Mouse (Mus musculus): Measurements from ENCODE around the gene Rhbdd3. TPM values are rescaled to one million over a fixed set of nuclear protein-coding genes. Genes with fewer than 3 reads are reported as not detected.
"Not testable (repeated sequence)": the region's sequence is repeated elsewhere in the genome, so short reads cannot be mapped to it uniquely, and the experiment has no call there.

Gene Rhbdd3
- total and polyA plus RNA-seq, 2 experiments from 2014 or later, result 50.4 to 67.1 TPM

DNA sequence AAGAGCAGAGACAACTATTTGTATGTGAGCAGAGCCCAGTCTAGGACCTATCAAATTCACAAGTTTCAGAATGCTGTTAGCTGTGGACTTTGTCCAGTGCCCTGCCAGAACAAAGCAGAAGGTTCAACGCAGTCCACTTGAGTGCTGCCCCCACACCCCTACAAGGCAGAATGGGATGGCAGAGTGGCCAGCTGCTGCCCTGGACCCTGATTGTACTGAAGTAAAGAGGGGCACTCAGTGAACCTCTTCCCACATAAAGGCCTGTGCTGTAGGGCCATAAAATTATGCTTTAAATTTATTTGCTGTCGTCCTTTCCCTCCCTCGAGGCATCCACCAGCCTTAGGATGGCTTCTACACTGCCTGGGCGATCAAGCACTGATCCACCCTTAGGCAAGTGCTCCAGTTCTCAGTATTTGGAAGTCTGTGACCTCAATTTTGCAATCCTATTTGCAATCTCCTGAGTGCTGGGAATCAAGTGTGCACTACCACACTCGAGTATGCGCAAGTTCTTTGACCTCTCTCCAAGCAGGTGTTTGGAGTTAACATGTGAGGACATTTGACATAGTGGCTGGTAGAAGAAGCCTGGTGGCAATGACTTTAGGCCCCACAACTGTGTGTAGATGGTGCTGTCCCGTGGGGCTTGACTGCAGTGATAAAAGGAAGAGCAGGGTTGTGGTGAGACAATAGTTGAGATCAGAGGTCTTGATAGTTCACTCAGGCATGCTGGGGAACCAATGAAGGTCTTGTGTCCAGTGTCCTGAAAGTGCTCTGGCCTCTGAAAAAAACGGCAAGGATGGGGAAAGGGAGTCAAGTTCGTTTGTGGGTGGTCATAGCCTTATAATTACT lies 30.4 kb upstream of the Rhbdd3 start:
- DNase-seq (ENCODE audit: low spot score) (no peak), ATAC-seq (ENCODE audit: low FRiP score) (no peak)
- 84% methylated on average over 9 of the region's 9 CpGs for WGBS
- peaks cover 41% of the 10 kb centered on the region for H3K36me3 ChIP-seq (ENCODE audit: insufficient read depth, low read length)
- no peak overlapping the region for H3K27ac ChIP-seq (ENCODE audit: low read depth, low read length)
- H3K4me2 ChIP-seq (ENCODE audit: low read depth, low read length, poor library complexity, severe bottlenecking), result no peak overlapping the region
- H3K27me3 ChIP-seq (ENCODE audit: insufficient read depth, low read length), result 0 out of 2 replicates have a peak, but pooled peaks cover under 1% of the 10 kb centered on the region
- TF ChIP-seq CTCF (IDR thresholded peaks at IDR 0.05), result no peak
- no peak overlapping the region for H3K4me3 ChIP-seq (ENCODE audit: low read depth, low read length)
- no peak overlapping the region for H3K9ac ChIP-seq (replicated peaks; ENCODE audit: low read length, poor library complexity, severe bottlenecking)
- peaks cover 11% of the 10 kb centered on the region; the same call in 1 of the 2 replicates for H3K4me1 ChIP-seq (ENCODE audit: insufficient read depth, low read length)
- no peaks in the 10 kb centered on the region for H3K9me3 ChIP-seq (ENCODE audit: low read length)

- Histone ChIP-seq H3K4me2 (ENCODE audit: low read depth, low read length, poor library complexity, severe bottlenecking) (no peak overlapping the region), H3K36me3 (ENCODE audit: insufficient read depth, low read length) (peaks cover 51% of the 10 kb centered on the region), H3K27ac (ENCODE audit: low read depth, low read length) (no peak overlapping the region), H3K4me3 (ENCODE audit: low read depth, low read length) (no peak overlapping the region), H3K9ac (replicated peaks; ENCODE audit: low read length, poor library complexity, severe bottlenecking) (no peak overlapping the region), H3K27me3 (ENCODE audit: insufficient read depth, low read length) (no peaks in the 10 kb centered on the region), H3K4me1 (ENCODE audit: insufficient read depth, low read length) (no peaks in the 10 kb centered on the region), H3K9me3 (ENCODE audit: low read length) (no peaks in the 10 kb centered on the region)
- DNase-seq (ENCODE audit: low spot score) (peak; percentile 47), ATAC-seq (ENCODE audit: low FRiP score) (no peak)
- peak; percentile 74 for TF ChIP-seq CTCF (IDR thresholded peaks at IDR 0.05)
- 74% methylated on average over 4 of the region's 4 CpGs for WGBS
Observed at GRCm38 (mm10) chr11:5074882-5075281, 23.8 kb upstream of the Rhbdd3 start.

- Histone ChIP-seq H3K9me3 (ENCODE audit: low read length) (no peaks in the 10 kb centered on the region), H3K4me3 (ENCODE audit: low read depth, low read length) (no peak overlapping the region), H3K4me1 (ENCODE audit: insufficient read depth, low read length) (no peaks in the 10 kb centered on the region), H3K36me3 (ENCODE audit: insufficient read depth, low read length) (peaks cover 52% of the 10 kb centered on the region), H3K4me2 (ENCODE audit: low read depth, low read length, poor library complexity, severe bottlenecking) (no peak overlapping the region), H3K27me3 (ENCODE audit: insufficient read depth, low read length) (no peaks in the 10 kb centered on the region), H3K27ac (ENCODE audit: low read depth, low read length) (no peak overlapping the region), H3K9ac (replicated peaks; ENCODE audit: low read length, poor library complexity, severe bottlenecking) (no peak overlapping the region)
- ATAC-seq (ENCODE audit: low FRiP score) (no peak), DNase-seq (ENCODE audit: low spot score) (no peak)
- peak; percentile 34 for TF ChIP-seq CTCF (IDR thresholded peaks at IDR 0.05)
Observed at GRCm38 (mm10) chr11:5075760-5076159, 23.0 kb upstream of the Rhbdd3 start.

- H3K4me2 ChIP-seq (ENCODE audit: low read depth, low read length, poor library complexity, severe bottlenecking); H3K9me3 ChIP-seq (ENCODE audit: low read length); H3K4me1 ChIP-seq (ENCODE audit: insufficient read depth, low read length); H3K4me3 ChIP-seq (ENCODE audit: low read depth, low read length); H3K27ac ChIP-seq (ENCODE audit: low read depth, low read length); H3K9ac ChIP-seq (replicated peaks; ENCODE audit: low read length, poor library complexity, severe bottlenecking); ATAC-seq (ENCODE audit: low FRiP score); H3K27me3 ChIP-seq (ENCODE audit: insufficient read depth, low read length); DNase-seq (ENCODE audit: low spot score): not testable (repeated sequence)
- peaks cover 49% of the 10 kb centered on the region for H3K36me3 ChIP-seq (ENCODE audit: insufficient read depth, low read length)
- 95% methylated on average over 4 of the region's 5 CpGs for WGBS
Observed at GRCm38 (mm10) chr11:5076843-5077242, 21.9 kb upstream of the Rhbdd3 start.

DNA sequence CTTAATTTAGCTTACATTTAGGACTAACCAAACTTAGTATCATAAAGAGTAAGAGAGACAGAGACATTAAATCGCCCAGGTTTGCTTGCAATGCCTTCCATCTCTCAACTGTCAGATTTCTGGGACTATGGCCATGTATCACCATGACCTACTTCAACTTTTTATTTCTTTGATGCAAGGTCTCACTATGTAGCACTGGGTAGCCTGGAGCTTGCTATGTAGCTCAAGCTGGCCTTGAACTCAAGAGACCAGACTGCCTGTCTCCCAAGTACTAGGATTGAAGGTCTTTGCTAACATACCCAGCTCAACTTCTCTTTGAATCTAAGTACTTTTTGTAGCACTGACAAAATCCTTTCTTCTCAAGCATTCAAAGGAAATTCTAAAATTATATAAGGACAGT lies 9.6 kb upstream of the Rhbdd3 start:
- DNase-seq (ENCODE audit: low spot score), result no peak
- no peak for ATAC-seq (ENCODE audit: low FRiP score)
- 96% methylated on average over 1 of the region's 1 CpGs for WGBS
- H3K9ac ChIP-seq (replicated peaks; ENCODE audit: low read length, poor library complexity, severe bottlenecking), result no peak overlapping the region
- no peaks in the 10 kb centered on the region for H3K4me1 ChIP-seq (ENCODE audit: insufficient read depth, low read length)
- no peaks in the 10 kb centered on the region for H3K27me3 ChIP-seq (ENCODE audit: insufficient read depth, low read length)
- no peaks in the 10 kb centered on the region for H3K9me3 ChIP-seq (ENCODE audit: low read length)
- peaks cover 62% of the 10 kb centered on the region for H3K36me3 ChIP-seq (ENCODE audit: insufficient read depth, low read length)
- H3K4me2 ChIP-seq (ENCODE audit: low read depth, low read length, poor library complexity, severe bottlenecking), result no peak overlapping the region
- no peak for TF ChIP-seq CTCF (IDR thresholded peaks at IDR 0.05)
- H3K27ac ChIP-seq (ENCODE audit: low read depth, low read length), result no peak overlapping the region
- H3K4me3 ChIP-seq (ENCODE audit: low read depth, low read length), result no peak overlapping the region

GRCm38 (mm10) chr11:5091706-5092105 lies 7.0 kb upstream of the Rhbdd3 start:
- Histone ChIP-seq H3K9ac (replicated peaks; ENCODE audit: low read length, poor library complexity, severe bottlenecking) (no peak overlapping the region), H3K27me3 (ENCODE audit: insufficient read depth, low read length) (no peaks in the 10 kb centered on the region), H3K9me3 (ENCODE audit: low read length) (no peaks in the 10 kb centered on the region), H3K4me2 (ENCODE audit: low read depth, low read length, poor library complexity, severe bottlenecking) (no peak overlapping the region), H3K4me3 (ENCODE audit: low read depth, low read length) (no peak overlapping the region), H3K27ac (ENCODE audit: low read depth, low read length) (no peak overlapping the region), H3K4me1 (ENCODE audit: insufficient read depth, low read length) (no peaks in the 10 kb centered on the region), H3K36me3 (ENCODE audit: insufficient read depth, low read length) (peaks cover 39% of the 10 kb centered on the region)
- 29% methylated on average over 2 of the region's 2 CpGs for WGBS
- DNase-seq (ENCODE audit: low spot score) (peak; percentile 33), ATAC-seq (ENCODE audit: low FRiP score) (no peak)
- peak; percentile 60 for TF ChIP-seq CTCF (IDR thresholded peaks at IDR 0.05)
